ENCODE assay signal across 8 mouse cellular contexts in genomic region chr19:41384406-41384851, GRCm38 (mm10). TPM values are rescaled to one million over a fixed set of nuclear protein-coding genes. Genes with fewer than 3 reads are reported as not detected.
DNase-seq lines count a peak whose midpoint lies in the region; ATAC-seq lines count a peak whose summit lies in the region.

No protein-coding gene starts in this region.

- ATAC-seq in forebrain, embryonic 16.5 days = no peak
- no peak for ATAC-seq in limb, embryonic 13.5 days (ENCODE audit: low FRiP score, low read depth)
- no peak for ATAC-seq in midbrain, embryonic 16.5 days

- 11% methylated on average over 12 of the region's 12 CpGs for WGBS in forebrain, embryonic 16.5 days
- WGBS in limb, embryonic 13.5 days = 15% methylated on average over 12 of the region's 12 CpGs
- 10% methylated on average over 12 of the region's 12 CpGs for WGBS in midbrain, embryonic 16.5 days

- no peak overlapping the region for H3K9ac ChIP-seq in forebrain, embryonic 16.5 days (replicated peaks; ENCODE audit: low read depth, low read length)
- H3K9ac ChIP-seq in limb, embryonic 13.5 days = peak overlapping the region; percentile 63
- H3K9ac ChIP-seq in midbrain, embryonic 16.5 days (ENCODE audit: low read depth, low read length) = peak overlapping the region; percentile 54

- no peaks in the 10 kb centered on the region for H3K9me3 ChIP-seq in forebrain, embryonic 16.5 days (ENCODE audit: control insufficient read depth, low read length)
- H3K9me3 ChIP-seq in limb, embryonic 13.5 days = no peaks in the 10 kb centered on the region
- no peaks in the 10 kb centered on the region for H3K9me3 ChIP-seq in midbrain, embryonic 16.5 days (replicated peaks; ENCODE audit: control insufficient read depth, low read length, poor library complexity, severe bottlenecking)

- peak overlapping the region; percentile 48 for H3K4me3 ChIP-seq in forebrain, embryonic 16.5 days (replicated peaks; ENCODE audit: low read length)
- peak overlapping the region; percentile 55 for H3K4me3 ChIP-seq in limb, embryonic 13.5 days
- H3K4me3 ChIP-seq in midbrain, embryonic 16.5 days (ENCODE audit: low read depth, low read length) = peak overlapping the region; percentile 45

- H3K36me3 ChIP-seq in forebrain, embryonic 16.5 days (ENCODE audit: control insufficient read depth, insufficient read depth) = no peaks in the 10 kb centered on the region
- no peaks in the 10 kb centered on the region for H3K36me3 ChIP-seq in limb, embryonic 13.5 days
- no peaks in the 10 kb centered on the region for H3K36me3 ChIP-seq in midbrain, embryonic 16.5 days (ENCODE audit: control insufficient read depth, insufficient read depth, low read length)

- H3K27ac ChIP-seq in forebrain, embryonic 16.5 days (ENCODE audit: low read length) = no peak overlapping the region
- no peak overlapping the region for H3K27ac ChIP-seq in limb, embryonic 13.5 days
- H3K27ac ChIP-seq in midbrain, embryonic 16.5 days (ENCODE audit: low read length) = no peak overlapping the region

- DNase-seq in adrenal gland, adult 2 months = peak; percentile 30
- DNase-seq in adrenal gland, adult 8-10 months = no peak
- DNase-seq in MEL-GATA-1-ER (ENCODE audit: extremely low read depth, low read depth) = peak; percentile 53
- no peak for DNase-seq in urinary bladder, adult 2 months (ENCODE audit: low spot score)
- DNase-seq in right cerebral cortex, postnatal 36 days (ENCODE audit: low spot score in 2 of 2) = no peak

- peak overlapping the region; percentile 83 for H3K4me2 ChIP-seq in forebrain, embryonic 16.5 days (ENCODE audit: low read length)
- H3K4me2 ChIP-seq in limb, embryonic 13.5 days (replicated peaks) = peak overlapping the region; percentile 96
- peak overlapping the region; percentile 88 for H3K4me2 ChIP-seq in midbrain, embryonic 16.5 days (ENCODE audit: low read length)

- H3K27me3 ChIP-seq in forebrain, embryonic 16.5 days (replicated peaks; ENCODE audit: control insufficient read depth, insufficient read depth, low read length) = no peaks in the 10 kb centered on the region
- H3K27me3 ChIP-seq in limb, embryonic 13.5 days = peaks cover 35% of the 10 kb centered on the region
- H3K27me3 ChIP-seq in midbrain, embryonic 16.5 days (ENCODE audit: control insufficient read depth, insufficient read depth, low read depth, low read length) = peaks cover 17% of the 10 kb centered on the region

- H3K4me1 ChIP-seq in forebrain, embryonic 16.5 days (replicated peaks; ENCODE audit: control insufficient read depth, insufficient read depth, low read length) = peaks cover 10% of the 10 kb centered on the region
- H3K4me1 ChIP-seq in limb, embryonic 13.5 days = peaks cover 16% of the 10 kb centered on the region
- peaks cover 8% of the 10 kb centered on the region; the same call in 1 of the 2 replicates for H3K4me1 ChIP-seq in midbrain, embryonic 16.5 days (ENCODE audit: control insufficient read depth, insufficient read depth, low read length)

RNA-seq across cellular contexts. Expression of gene Pik3ap1, which starts 0.5 kb away (rescaled TPM):
- 10 to 100 TPM in 1 of 2 experiments, 1 to 10 TPM in 1; 6.5 to 37.2 TPM for total RNA-seq in adrenal gland, adult 2 months (2021)
- 3.6 and 4.5 TPM in 2 replicates for polyA plus RNA-seq in adrenal gland, adult 2 months (2012; rRNA removed)
- total RNA-seq in adrenal gland, adult 8-10 months (2022) = 10 to 100 TPM; 15.8 to 36.6 (median 26.2) TPM
- polyA plus RNA-seq in forebrain, embryonic 16.5 days (2015; fragmentation: Nextera tagmentation; extraction: Ambion mirVana) = 1.9 and 2.0 TPM in 2 replicates
- 1.9 TPM in 2 replicates for polyA plus RNA-seq in limb, embryonic 13.5 days (2015; fragmentation: Nextera tagmentation; extraction: Ambion mirVana)
- polyA plus RNA-seq in midbrain, embryonic 16.5 days (2015; fragmentation: Nextera tagmentation; extraction: Ambion mirVana) = 1.9 and 2.0 TPM in 2 replicates
- 4.0 and 4.5 TPM in 2 replicates for polyA plus RNA-seq in urinary bladder, adult 2 months (2012; rRNA removed)

Comparison
In these comparisons a context has a peak if more than half of its experiments do, and no peak if none do; other contexts are left out.
1. DNase-seq: peak in adrenal gland, adult 2 months (single experiment) and MEL-GATA-1-ER (single experiment); none in adrenal gland, adult 8-10 months (single experiment), urinary bladder, adult 2 months (single experiment) and right cerebral cortex, postnatal 36 days (0 of 2).
2. Peak in every context shown above with its lines, with median percentiles within 50 percentile points of each other: H3K4me2 ChIP-seq and H3K4me3 ChIP-seq.